Mouse (Mus musculus) MEL (cell line): ENCODE data around the gene Asb2. TPM values are rescaled to one million over a fixed set of nuclear protein-coding genes. Genes with fewer than 3 reads are reported as not detected.

Experiments
- DNase-seq: peaks from one replicate; pipeline ENCODE4 v3.0.0; 2011; ENCODE audit warnings: low read depth, low spot score
- H3K27ac ChIP-seq: 2 replicates; pipeline ENCODE4 v1.5.1; 2012; ENCODE audit warnings: low read depth, mild to moderate bottlenecking, control low read depth, low read length, moderate library complexity; ENCODE audit not compliant: control insufficient read depth
- H3K27me3 ChIP-seq, 2 experiments: fragments of 150-350 bp in 1 of 2; sonication (generic) in 1 of 2; 2 replicates each; pipeline ENCODE4 v1.6.1; 2012; ENCODE audit warnings: low read length in 2 of 2, mild to moderate bottlenecking in 2 of 2, improper control_type of control experiment in 1 of 2, moderate library complexity in 1 of 2; ENCODE audit not compliant: insufficient read depth in 2 of 2, control insufficient read depth in 1 of 2
- H3K36me3 ChIP-seq, 2 experiments: 2 replicates each; pipeline ENCODE4 v1.6.1; 2012 to 2014; ENCODE audit warnings: low read length in 2 of 2, improper control_type of control experiment in 1 of 2, inconsistent platforms in 1 of 2, mild to moderate bottlenecking in 1 of 2; ENCODE audit not compliant: insufficient read depth in 2 of 2, control insufficient read depth in 1 of 2
- H3K4me1 ChIP-seq, 2 experiments: fragments of 150-350 bp in 1 of 2; sonication (generic) in 1 of 2; 2 replicates each; pipeline ENCODE4 v1.6.1; 2012; ENCODE audit warnings: low read length in 2 of 2, improper control_type of control experiment in 1 of 2, mild to moderate bottlenecking in 1 of 2; ENCODE audit not compliant: insufficient read depth in 2 of 2, control insufficient read depth in 1 of 2
- H3K4me3 ChIP-seq, 2 experiments: fragments of 150-350 bp in 1 of 2; sonication (generic) in 1 of 2; 2 replicates each; pipeline ENCODE4 v1.5.1; 2012; ENCODE audit warnings: low read depth in 2 of 2, low read length in 2 of 2, mild to moderate bottlenecking in 2 of 2, moderate library complexity in 2 of 2, control low read depth in 1 of 2, improper control_type of control experiment in 1 of 2; ENCODE audit not compliant: control insufficient read depth in 1 of 2, insufficient read depth in 1 of 2
- H3K79me2 ChIP-seq: 2 replicates; pipeline ENCODE4 v1.6.1; 2012; ENCODE audit warnings: mild to moderate bottlenecking, low read length, moderate library complexity; ENCODE audit not compliant: control insufficient read depth, poor library complexity, insufficient read depth
- H3K9ac ChIP-seq: 2 replicates; pipeline ENCODE4 v1.6.1; 2012; ENCODE audit warnings: low read depth, mild to moderate bottlenecking, control low read depth, low read length, moderate library complexity; ENCODE audit not compliant: control insufficient read depth, poor library complexity, severe bottlenecking
- H3K9me3 ChIP-seq: fragments of 150-350 bp; sonication (generic); replicated peaks from 2 replicates; pipeline ENCODE4 v1.6.1; 2012; ENCODE audit warnings: mild to moderate bottlenecking, low read length, improper control_type of control experiment, moderate library complexity; ENCODE audit not compliant: insufficient read depth
- CTCF ChIP-seq, 3 experiments: IDR thresholded peaks in 2 of 3; conservative IDR thresholded peaks in 1 of 3; 2 replicates each; pipeline ENCODE4 v1.5.1; 2011 to 2012; ENCODE audit warnings: low read length in 3 of 3, low read depth in 2 of 3, mild to moderate bottlenecking in 2 of 3, improper control_type of control experiment in 1 of 3, inconsistent platforms in 1 of 3, mixed read lengths in 1 of 3, moderate library complexity in 1 of 3; ENCODE audit not compliant: control insufficient read depth in 1 of 3, insufficient read depth in 1 of 3, poor library complexity in 1 of 3, severe bottlenecking in 1 of 3
- EP300 ChIP-seq, 2 experiments: IDR thresholded peaks; 2 replicates each; pipeline ENCODE4 v1.6.1; 2011; ENCODE audit warnings: improper control_type of control experiment in 2 of 2, low read length in 2 of 2, low read depth in 1 of 2, mild to moderate bottlenecking in 1 of 2
- HCFC1 ChIP-seq: IDR thresholded peaks from 2 replicates; pipeline ENCODE4 v1.6.1; 2012; ENCODE audit warnings: low read depth, mild to moderate bottlenecking, inconsistent platforms, low read length, improper control_type of control experiment, moderate library complexity
- KAT2A ChIP-seq: conservative IDR thresholded peaks from 2 replicates; pipeline ENCODE4 v1.6.1; 2012; ENCODE audit warnings: low read depth, low read length, improper control_type of control experiment, inconsistent platforms
- MAX ChIP-seq: IDR thresholded peaks from 2 replicates; pipeline ENCODE4 v1.6.1; 2011; ENCODE audit warnings: low read length, improper control_type of control experiment
- MAZ ChIP-seq: IDR thresholded peaks from 2 replicates; pipeline ENCODE4 v1.6.1; 2012; ENCODE audit warnings: low read depth, mild to moderate bottlenecking, inconsistent platforms, low read length, improper control_type of control experiment
- MEF2A ChIP-seq: IDR thresholded peaks from 2 replicates; pipeline ENCODE4 v1.6.1; 2014; ENCODE audit warnings: low read depth, mild to moderate bottlenecking, inconsistent platforms, low read length, improper control_type of control experiment; ENCODE audit not compliant: poor library complexity, insufficient replicate concordance, severe bottlenecking; ENCODE audit errors: extremely low read depth
- MYB ChIP-seq: IDR thresholded peaks from 2 replicates; pipeline ENCODE4 v1.6.1; 2011; ENCODE audit warnings: mild to moderate bottlenecking, low read depth, low read length, improper control_type of control experiment
- MYC ChIP-seq: IDR thresholded peaks from 2 replicates; pipeline ENCODE4 v1.6.1; 2011; ENCODE audit warnings: low read depth, mild to moderate bottlenecking, low read length, improper control_type of control experiment, moderate library complexity
- NRF1 ChIP-seq: IDR thresholded peaks from 2 replicates; pipeline ENCODE4 v1.6.1; 2014; ENCODE audit warnings: low read depth, mild to moderate bottlenecking, inconsistent platforms, low read length, improper control_type of control experiment, moderate library complexity; ENCODE audit not compliant: poor library complexity, insufficient read depth, severe bottlenecking
- POLR2A ChIP-seq, 2 experiments: IDR thresholded peaks; 2 replicates each; pipeline ENCODE4 v1.6.1; 2011 to 2012; ENCODE audit warnings: low read length in 2 of 2, mild to moderate bottlenecking in 2 of 2, control low read depth in 1 of 2, improper control_type of control experiment in 1 of 2, low read depth in 1 of 2, moderate library complexity in 1 of 2; ENCODE audit not compliant: control insufficient read depth in 1 of 2, insufficient read depth in 1 of 2, poor library complexity in 1 of 2
- POLR2AphosphoS2 ChIP-seq: IDR thresholded peaks from 2 replicates; pipeline ENCODE4 v1.6.1; 2011; ENCODE audit warnings: low read length, improper control_type of control experiment
- POLR2AphosphoS5 ChIP-seq: IDR thresholded peaks from 2 replicates; pipeline ENCODE4 v1.6.1; 2012; ENCODE audit warnings: low read depth, borderline replicate concordance, mild to moderate bottlenecking, inconsistent platforms, low read length, moderate library complexity, mixed read lengths
- RAD21 ChIP-seq: IDR thresholded peaks from 2 replicates; pipeline ENCODE4 v1.6.1; 2011; ENCODE audit warnings: mild to moderate bottlenecking, low read depth, low read length, improper control_type of control experiment
- SIN3A ChIP-seq: IDR thresholded peaks from 2 replicates; pipeline ENCODE4 v1.6.1; 2012; ENCODE audit warnings: low read length, improper control_type of control experiment, inconsistent platforms
- SMC3 ChIP-seq: IDR thresholded peaks from 2 replicates; pipeline ENCODE4 v1.6.1; 2011; ENCODE audit warnings: low read depth, low read length, improper control_type of control experiment
- TAL1 ChIP-seq: IDR thresholded peaks from 2 replicates; pipeline ENCODE4 v1.6.1; 2012; ENCODE audit warnings: mild to moderate bottlenecking, inconsistent platforms, low read length, moderate library complexity, mixed read lengths
- TBP ChIP-seq: IDR thresholded peaks from 2 replicates; pipeline ENCODE4 v1.8.0; 2011; ENCODE audit warnings: low read depth, low read length, improper control_type of control experiment
- USF1 ChIP-seq: IDR thresholded peaks from 2 replicates; pipeline ENCODE4 v1.6.1; 2014; ENCODE audit warnings: low read depth, mild to moderate bottlenecking, inconsistent platforms, low read length, improper control_type of control experiment, moderate library complexity
- USF2 ChIP-seq, 2 experiments: IDR thresholded peaks; 2 replicates each; pipeline ENCODE4 v1.6.1; 2011 to 2012; ENCODE audit warnings: improper control_type of control experiment in 2 of 2, low read length in 2 of 2, borderline replicate concordance in 1 of 2, inconsistent platforms in 1 of 2, low read depth in 1 of 2, mild to moderate bottlenecking in 1 of 2; ENCODE audit not compliant: insufficient read depth in 1 of 2
- ZC3H11A ChIP-seq: IDR thresholded peaks from 2 replicates; pipeline ENCODE4 v1.6.1; 2012; ENCODE audit warnings: low read depth, mild to moderate bottlenecking, inconsistent platforms, low read length, improper control_type of control experiment
- ZKSCAN1 ChIP-seq: IDR thresholded peaks from 2 replicates; pipeline ENCODE4 v1.6.1; 2012; ENCODE audit warnings: low read depth, mild to moderate bottlenecking, inconsistent platforms, low read length, improper control_type of control experiment, moderate library complexity
- polyA plus RNA-seq, 2 experiments: library from polyadenylated mRNA; stranded (reverse) in 1 of 2; unstranded in 1 of 2; fragments of >175 nt in 1 of 2; fragments of >200 nt in 1 of 2; gene quantifications; 2 replicates each; pipeline versions ENCODE4 v1.2.1 to v1.2.4; 2012; ENCODE audit warnings: low replicate concordance in 2 of 2, low read depth in 1 of 2; ENCODE audit not compliant: insufficient read length in 2 of 2, insufficient read depth in 1 of 2, missing spikeins in 1 of 2
- total RNA-seq: library from RNA; depleted of rRNA; stranded (reverse); fragments of 300-350 nt; gene quantifications from 2 replicates; pipeline ENCODE4 v1.2.3, GENCODE M21; 2012

Asb2 gene
- total and polyA plus RNA-seq, 3 experiments: 0.18 TPM; not detected in 2

- H3K9me3 ChIP-seq: no peaks in the 10 kb centered on the region
- peaks cover 0 to 3% of the 10 kb centered on the region in 2 experiments; a peak in 2 of 4 replicates for H3K36me3 ChIP-seq
- peaks cover 0 to 12% of the 10 kb centered on the region in 2 experiments; a peak in 2 of 4 replicates for H3K4me1 ChIP-seq
Observed at GRCm38 (mm10) chr12:103331491-103331890, 24.3 kb downstream of the Asb2 start.

GRCm38 (mm10) chr12:103328448-103329191, 27.2 kb downstream of the Asb2 start:
- H3K9ac ChIP-seq: no peak overlapping the region
- no peak for DNase-seq
- no peaks in the 10 kb centered on the region for H3K27me3 ChIP-seq
- H3K27ac ChIP-seq: no peak overlapping the region
- peaks cover 0 to 3% of the 10 kb centered on the region in 2 experiments; a peak in 2 of 4 replicates for H3K36me3 ChIP-seq
- H3K9me3 ChIP-seq: no peaks in the 10 kb centered on the region
- no peaks in the 10 kb centered on the region for H3K79me2 ChIP-seq
- TF ChIP-seq KAT2A (no peak), SIN3A (no peak), MEF2A (no peak), MYB (no peak)
- TF ChIP-seq, all 39 proteins: peak for 0
- no peak overlapping the region for H3K4me3 ChIP-seq
- peaks cover 0 to 12% of the 10 kb centered on the region in 2 experiments; a peak in 2 of 4 replicates for H3K4me1 ChIP-seq

More at GRCm38 (mm10) chr12:103331491-103331890, 24.3 kb downstream of the Asb2 start:
- Histone ChIP-seq H3K27me3 (no peaks in the 10 kb centered on the region), H3K27ac (no peak overlapping the region), H3K4me3 (no peak overlapping the region), H3K79me2 (no peaks in the 10 kb centered on the region), H3K9ac (no peak overlapping the region)
- DNase-seq: no peak
- no peak for TF ChIP-seq USF1
- TF ChIP-seq POLR2AphosphoS5: no peak
- TF ChIP-seq MYC: no peak
- TF ChIP-seq CTCF (IDR thresholded peaks at IDR 0.05 in 2 of 3, conservative IDR thresholded peaks at IDR 0.05 in 1 of 3; ENCODE audit: control insufficient read depth in 1 of 3, insufficient read depth in 1 of 3, low read depth in 2 of 3, low read length in 3 of 3, poor library complexity in 1 of 3, severe bottlenecking in 1 of 3): no peak
- TF ChIP-seq TBP: no peak
- TF ChIP-seq EP300 (IDR thresholded peaks at IDR 0.05; ENCODE audit: low read depth in 1 of 2, low read length in 2 of 2): no peak
- TF ChIP-seq USF2 (IDR thresholded peaks at IDR 0.05; ENCODE audit: borderline replicate concordance in 1 of 2, insufficient read depth in 1 of 2, low read depth in 1 of 2, low read length in 2 of 2): no peak
- TF ChIP-seq SMC3: no peak
- TF ChIP-seq MYB: no peak
- TF ChIP-seq RAD21: no peak
- TF ChIP-seq POLR2A (IDR thresholded peaks at IDR 0.05; ENCODE audit: control insufficient read depth in 1 of 2, insufficient read depth in 1 of 2, low read depth in 1 of 2, low read length in 2 of 2, poor library complexity in 1 of 2): no peak
- no peak for TF ChIP-seq ZC3H11A
- TF ChIP-seq TAL1: no peak
- TF ChIP-seq MAX: no peak
- no peak for TF ChIP-seq POLR2AphosphoS2
- TF ChIP-seq ZKSCAN1: no peak
- no peak for TF ChIP-seq NRF1
- TF ChIP-seq MAZ: no peak
- TF ChIP-seq HCFC1: no peak
